Mouse (Mus musculus): Measurements from ENCODE around the gene Gh. TPM values are rescaled to one million over a fixed set of nuclear protein-coding genes. Genes with fewer than 3 reads are reported as not detected.
A peak's percentile ranks its signal among the peaks of the same experiment; 100 is the strongest.

Gh gene
- polyA plus RNA-seq, 1 experiment from 2014 or later, result not detected

DNA sequence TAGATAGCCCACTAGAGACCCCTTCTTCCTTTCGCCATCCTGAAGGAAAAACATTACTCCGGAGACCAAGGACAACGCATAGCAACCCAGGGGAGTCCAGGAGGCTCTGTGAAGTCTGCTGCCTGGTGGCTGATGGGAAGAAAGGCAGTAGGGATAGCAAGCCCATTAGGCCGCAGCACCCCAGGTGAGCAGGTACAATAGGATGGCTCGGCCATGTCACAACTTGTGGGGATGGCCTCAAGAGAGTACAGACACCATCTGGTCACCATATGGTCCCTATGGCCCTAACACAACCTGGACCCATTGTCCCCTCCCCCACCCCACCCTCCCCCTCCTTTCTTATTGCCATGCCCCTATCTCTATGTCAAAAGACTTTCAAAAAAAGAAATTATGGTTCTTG lies 33.8 kb downstream of the Gh start:
- Histone ChIP-seq H3K9ac (peak overlapping the region; percentile 7; the same call in 1 of the 2 replicates), H3K4me1 (peaks cover 35% of the 10 kb centered on the region), H3K27ac (peak overlapping the region; percentile 69), H3K4me3 (no peak overlapping the region), H3K9me3 (no peaks in the 10 kb centered on the region), H3K36me3 (peaks cover 46% of the 10 kb centered on the region), H3K4me2 (replicated peaks) (peak overlapping the region; percentile 2; the same call in 1 of the 2 replicates), H3K27me3 (no peaks in the 10 kb centered on the region)
- no peak for ATAC-seq (ENCODE audit: insufficient number of reproducible peaks, insufficient read depth, low FRiP score, low TSS enrichment)
- WGBS, result 70% methylated on average over 5 of the region's 5 CpGs

- Histone ChIP-seq H3K36me3 (peaks cover 51% of the 10 kb centered on the region), H3K9me3 (no peaks in the 10 kb centered on the region), H3K27ac (0 out of 2 replicates have a peak overlapping the region, but pooled peaks have one; percentile 69), H3K9ac (no peak overlapping the region), H3K4me2 (replicated peaks) (0 out of 2 replicates have a peak overlapping the region, but pooled peaks have one; percentile 2), H3K27me3 (no peaks in the 10 kb centered on the region), H3K4me1 (peaks cover 35% of the 10 kb centered on the region), H3K4me3 (no peak overlapping the region)
- WGBS, result 74% methylated on average over 15 of the region's 15 CpGs
- no peak for ATAC-seq (ENCODE audit: insufficient number of reproducible peaks, insufficient read depth, low FRiP score, low TSS enrichment)
Observed at GRCm38 (mm10) chr11:106267311-106267852, 34.3 kb downstream of the Gh start.

- no peak overlapping the region for H3K4me3 ChIP-seq
- no peak overlapping the region for H3K27ac ChIP-seq
- H3K4me2 ChIP-seq (replicated peaks), result no peak overlapping the region
- peaks cover 32% of the 10 kb centered on the region for H3K4me1 ChIP-seq
- ATAC-seq (ENCODE audit: insufficient number of reproducible peaks, insufficient read depth, low FRiP score, low TSS enrichment), result no peak
- H3K36me3 ChIP-seq, result peaks cover 60% of the 10 kb centered on the region
- H3K9me3 ChIP-seq, result no peaks in the 10 kb centered on the region
- no peaks in the 10 kb centered on the region for H3K27me3 ChIP-seq
- H3K9ac ChIP-seq, result no peak overlapping the region
- WGBS, result 91% methylated on average over 10 of the region's 10 CpGs
Observed at GRCm38 (mm10) chr11:106266431-106266830, 35.2 kb downstream of the Gh start.

GRCm38 (mm10) chr11:106265570-106265969 lies 36.1 kb downstream of the Gh start:
- H3K36me3 ChIP-seq, result peaks cover 69% of the 10 kb centered on the region

GRCm38 (mm10) chr11:106264988-106265387 lies 36.7 kb downstream of the Gh start:
- Histone ChIP-seq H3K4me1 (peaks cover 20% of the 10 kb centered on the region), H3K4me2 (replicated peaks) (no peak overlapping the region), H3K9me3 (no peaks in the 10 kb centered on the region), H3K27me3 (no peaks in the 10 kb centered on the region), H3K36me3 (peaks cover 71% of the 10 kb centered on the region), H3K9ac (no peak overlapping the region), H3K4me3 (no peak overlapping the region), H3K27ac (no peak overlapping the region)
- 95% methylated on average over 15 of the region's 15 CpGs for WGBS
- no peak for ATAC-seq (ENCODE audit: insufficient number of reproducible peaks, insufficient read depth, low FRiP score, low TSS enrichment)

More at GRCm38 (mm10) chr11:106265570-106265969, 36.1 kb downstream of the Gh start:
- Histone ChIP-seq H3K9me3 (no peaks in the 10 kb centered on the region), H3K4me3 (no peak overlapping the region), H3K9ac (no peak overlapping the region), H3K27ac (no peak overlapping the region), H3K4me1 (peaks cover 26% of the 10 kb centered on the region), H3K4me2 (replicated peaks) (no peak overlapping the region), H3K27me3 (no peaks in the 10 kb centered on the region)
- 87% methylated on average over 4 of the region's 4 CpGs for WGBS
- no peak for ATAC-seq (ENCODE audit: insufficient number of reproducible peaks, insufficient read depth, low FRiP score, low TSS enrichment)

GRCm38 (mm10) chr11:106263963-106264362 lies 37.7 kb downstream of the Gh start:
- peaks cover 80% of the 10 kb centered on the region for H3K36me3 ChIP-seq
- no peaks in the 10 kb centered on the region for H3K9me3 ChIP-seq
- no peak overlapping the region for H3K27ac ChIP-seq
- H3K27me3 ChIP-seq, result no peaks in the 10 kb centered on the region
- no peak overlapping the region for H3K4me3 ChIP-seq
- ATAC-seq (ENCODE audit: insufficient number of reproducible peaks, insufficient read depth, low FRiP score, low TSS enrichment), result no peak
- no peak overlapping the region for H3K9ac ChIP-seq
- peaks cover 15% of the 10 kb centered on the region for H3K4me1 ChIP-seq
- H3K4me2 ChIP-seq (replicated peaks), result no peak overlapping the region
- 86% methylated on average over 9 of the region's 9 CpGs for WGBS

- Histone ChIP-seq H3K36me3 (peaks cover 80% of the 10 kb centered on the region), H3K4me3 (no peak overlapping the region), H3K27me3 (no peaks in the 10 kb centered on the region), H3K27ac (no peak overlapping the region), H3K4me2 (replicated peaks) (no peak overlapping the region), H3K9me3 (no peaks in the 10 kb centered on the region), H3K9ac (no peak overlapping the region), H3K4me1 (peaks cover 9% of the 10 kb centered on the region)
- ATAC-seq (ENCODE audit: insufficient number of reproducible peaks, insufficient read depth, low FRiP score, low TSS enrichment), result no peak
- 85% methylated on average over 14 of the region's 14 CpGs for WGBS
Observed at GRCm38 (mm10) chr11:106260826-106261450, 40.7 kb downstream of the Gh start.

GRCm38 (mm10) chr11:106256775-106257174 lies 44.9 kb downstream of the Gh start:
- Histone ChIP-seq H3K27ac (no peak overlapping the region), H3K4me2 (replicated peaks) (peak overlapping the region; percentile 96), H3K4me3 (peak overlapping the region; percentile 80), H3K9ac (peak overlapping the region; percentile 86), H3K36me3 (peaks cover 63% of the 10 kb centered on the region), H3K27me3 (no peaks in the 10 kb centered on the region), H3K4me1 (peaks cover 17% of the 10 kb centered on the region), H3K9me3 (no peaks in the 10 kb centered on the region)
- 67% methylated on average over 5 of the region's 5 CpGs for WGBS
- ATAC-seq (ENCODE audit: insufficient number of reproducible peaks, insufficient read depth, low FRiP score, low TSS enrichment), result no peak

- Histone ChIP-seq H3K27me3 (no peaks in the 10 kb centered on the region), H3K27ac (peak within 1 kb of the TSS; percentile 73), H3K4me3 (peak within 1 kb of the TSS; percentile 80), H3K36me3 (peaks cover 63% of the 10 kb centered on the region), H3K9me3 (no peaks in the 10 kb centered on the region), H3K4me1 (peaks cover 17% of the 10 kb centered on the region), H3K9ac (peak within 1 kb of the TSS; percentile 86), H3K4me2 (replicated peaks) (peak within 1 kb of the TSS; percentile 96)
- under 1% methylated on average over 42 of the region's 42 CpGs for WGBS
- peak; percentile 82 for ATAC-seq (ENCODE audit: insufficient number of reproducible peaks, insufficient read depth, low FRiP score, low TSS enrichment)
Observed at GRCm38 (mm10) chr11:106255685-106256451, 45.8 kb downstream of the Gh start, which contains the start of the genes Ftsj3 and Psmc5. Gene Ftsj3 (minus strand): TSS chr11:106256079. Gene Psmc5 (plus strand): TSS chr11:106256154.

- no peaks in the 10 kb centered on the region for H3K9me3 ChIP-seq
- peak overlapping the region; percentile 80 for H3K4me3 ChIP-seq
- WGBS, result 4% methylated on average over 22 of the region's 22 CpGs
- no peaks in the 10 kb centered on the region for H3K27me3 ChIP-seq
- H3K27ac ChIP-seq, result peak overlapping the region; percentile 73; the same call in 1 of the 2 replicates
- H3K9ac ChIP-seq, result peak overlapping the region; percentile 73
- peaks cover 17% of the 10 kb centered on the region for H3K4me1 ChIP-seq
- H3K36me3 ChIP-seq, result peaks cover 65% of the 10 kb centered on the region
- no peak for ATAC-seq (ENCODE audit: insufficient number of reproducible peaks, insufficient read depth, low FRiP score, low TSS enrichment)
- peak overlapping the region; percentile 96 for H3K4me2 ChIP-seq (replicated peaks)
Observed at GRCm38 (mm10) chr11:106255174-106255573, 46.5 kb downstream of the Gh start.

DNA sequence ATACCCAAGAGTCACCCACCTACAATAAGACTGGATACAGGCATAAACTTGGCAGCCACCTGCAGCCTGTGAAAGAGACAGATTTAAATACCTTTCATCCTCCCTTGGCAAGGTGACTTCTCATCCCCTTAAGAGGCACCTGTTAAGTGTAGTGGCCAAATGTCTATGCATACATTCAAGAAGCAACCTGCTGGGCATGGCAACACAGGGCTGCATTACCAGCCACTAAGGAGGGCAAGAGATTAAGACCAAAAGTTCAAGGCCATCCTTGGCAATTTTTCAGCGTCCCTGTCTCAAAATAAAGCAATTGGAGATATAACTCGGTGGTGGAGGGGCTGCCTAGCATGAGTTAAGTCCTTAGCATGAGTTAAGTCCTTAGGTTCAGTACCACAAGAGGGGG lies 46.9 kb downstream of the Gh start:
- ATAC-seq (ENCODE audit: insufficient number of reproducible peaks, insufficient read depth, low FRiP score, low TSS enrichment), result no peak
- H3K4me1 ChIP-seq, result peaks cover 17% of the 10 kb centered on the region
- 21% methylated on average over 2 of the region's 2 CpGs for WGBS
- H3K9ac ChIP-seq, result peak overlapping the region; percentile 73
- H3K36me3 ChIP-seq, result peaks cover 68% of the 10 kb centered on the region
- no peaks in the 10 kb centered on the region for H3K9me3 ChIP-seq
- peak overlapping the region; percentile 80 for H3K4me3 ChIP-seq
- no peak overlapping the region for H3K27ac ChIP-seq
- no peaks in the 10 kb centered on the region for H3K27me3 ChIP-seq
- H3K4me2 ChIP-seq (replicated peaks), result peak overlapping the region; percentile 96

Data from embryonic facial prominence, embryonic 12.5 days (tissue).